8 mouse cellular contexts compared by ENCODE assay signal in genomic region chr3:88173375-88173774, GRCm38 (mm10). TPM values are rescaled to one million over a fixed set of nuclear protein-coding genes. Genes with fewer than 3 reads are reported as not detected.
DNase-seq lines count a peak whose midpoint lies in the region; ATAC-seq and TF ChIP-seq lines count a peak whose summit lies in the region.

No protein-coding gene starts in this region.

- no peak overlapping the region for H3K4me2 ChIP-seq in forebrain, postnatal 0 days (ENCODE audit: low read depth)
- no peak overlapping the region for H3K4me2 ChIP-seq in forebrain, embryonic 16.5 days (ENCODE audit: low read length)

- H3K9me3 ChIP-seq in forebrain, postnatal 0 days (ENCODE audit: low read length) = no peaks in the 10 kb centered on the region
- no peaks in the 10 kb centered on the region for H3K9me3 ChIP-seq in forebrain, embryonic 16.5 days (ENCODE audit: control insufficient read depth, low read length)

- ATAC-seq in forebrain, postnatal 0 days = no peak
- no peak for ATAC-seq in forebrain, embryonic 16.5 days

- no peak overlapping the region for H3K27ac ChIP-seq in forebrain, postnatal 0 days (ENCODE audit: low read depth, low read length)
- no peak overlapping the region for H3K27ac ChIP-seq in forebrain, embryonic 16.5 days (ENCODE audit: low read length)

- H3K4me3 ChIP-seq in forebrain, postnatal 0 days (ENCODE audit: low read depth, low read length) = no peak overlapping the region
- H3K4me3 ChIP-seq in forebrain, embryonic 16.5 days (replicated peaks; ENCODE audit: low read length) = no peak overlapping the region

- H3K27me3 ChIP-seq in forebrain, postnatal 0 days (ENCODE audit: insufficient read depth, low read length) = no peaks in the 10 kb centered on the region
- no peaks in the 10 kb centered on the region for H3K27me3 ChIP-seq in forebrain, embryonic 16.5 days (replicated peaks; ENCODE audit: control insufficient read depth, insufficient read depth, low read length)

- DNase-seq in forebrain, postnatal 0 days = peak; percentile 70
- peak; percentile 34 for DNase-seq in ovary, postnatal 14 days (ENCODE audit: low spot score)
- DNase-seq in ovary, adult 18-20 months (ENCODE audit: low spot score) = no peak
- DNase-seq in cerebellum, adult 18-20 months = peak; percentile 76 to 84
- DNase-seq in heart, postnatal 10 days = peak; percentile 58 to 77
- peak; percentile 81 for DNase-seq in lung, postnatal 36 days
- DNase-seq in Muller cell, postnatal 12 days (ENCODE audit: inconsistent ontology term) = no peak

- no peak overlapping the region for H3K9ac ChIP-seq in forebrain, postnatal 0 days
- no peak overlapping the region for H3K9ac ChIP-seq in forebrain, embryonic 16.5 days (replicated peaks; ENCODE audit: low read depth, low read length)

- intact Hi-C loops in heart, postnatal 10 days (cut with DNase I) = loop anchor here (2.0 kb wide), 1 partner anchor 87 kb away; no protein-coding TSS in a partner anchor

- peaks cover 6% of the 10 kb centered on the region; the same call in 1 of the 2 replicates for H3K4me1 ChIP-seq in forebrain, postnatal 0 days (ENCODE audit: insufficient read depth)
- peaks cover 5% of the 10 kb centered on the region for H3K4me1 ChIP-seq in forebrain, embryonic 16.5 days (replicated peaks; ENCODE audit: control insufficient read depth, insufficient read depth, low read length)

- WGBS in forebrain, postnatal 0 days = 49% methylated on average over 3 of the region's 3 CpGs
- 56% methylated on average over 3 of the region's 3 CpGs for WGBS in forebrain, embryonic 16.5 days

- TF ChIP-seq CTCF in forebrain, postnatal 0 days (IDR thresholded peaks at IDR 0.05; ENCODE audit: low read depth) = peak; percentile 80

- peaks cover 37% of the 10 kb centered on the region for H3K36me3 ChIP-seq in forebrain, postnatal 0 days (ENCODE audit: insufficient read depth)
- peaks cover 9% of the 10 kb centered on the region; the same call in 1 of the 2 replicates for H3K36me3 ChIP-seq in forebrain, embryonic 16.5 days (ENCODE audit: control insufficient read depth, insufficient read depth)

RNA-seq across cellular contexts. Expression of gene Mef2d, which starts 31.2 kb away (rescaled TPM):
- 45.0 and 53.0 TPM in 2 replicates for total RNA-seq in forebrain, postnatal 0 days (2014; rRNA removed)
- polyA plus RNA-seq in forebrain, postnatal 0 days (2015; fragmentation: Nextera tagmentation; extraction: Ambion mirVana) = 30.9 and 34.0 TPM in 2 replicates
- 25.1 and 28.3 TPM in 2 replicates for polyA plus RNA-seq in forebrain, embryonic 16.5 days (2015; fragmentation: Nextera tagmentation; extraction: Ambion mirVana)
- total RNA-seq in heart, postnatal 10 days (2021) = 100 to 1,000 TPM; 121 to 133 TPM

Comparison
In these comparisons a context has a peak if more than half of its experiments do, and no peak if none do; other contexts are left out.
1. DNase-seq: peak in forebrain, postnatal 0 days (single experiment), ovary, postnatal 14 days (single experiment), cerebellum, adult 18-20 months (2 of 2), heart, postnatal 10 days (2 of 2) and lung, postnatal 36 days (single experiment); none in ovary, adult 18-20 months (single experiment) and Muller cell, postnatal 12 days (single experiment).